Mouse (Mus musculus) heart, embryonic 14.5 days (tissue): ENCODE results near the gene Sh3bp4. TPM values are rescaled to one million over a fixed set of nuclear protein-coding genes. Genes with fewer than 3 reads are reported as not detected.

ENCODE experiments used
- ATAC-seq: fragments of 200-750 bp; cut with Nextera tagmentation; 2 replicates; pipeline ENCODE4 v1.8.0; 2017; ENCODE audit warnings: low read depth, moderate TSS enrichment; ENCODE audit not compliant: insufficient number of reproducible peaks, insufficient read depth, low FRiP score
- H3K27ac ChIP-seq, 2 experiments: fragments of 200-500 bp in 1 of 2; fragments of 300-500 bp in 1 of 2; sonication (generic) in 1 of 2; replicated peaks in 1 of 2; 2 replicates each; pipeline ENCODE4 v1.5.1; 2012 to 2014; ENCODE audit warnings: low read depth in 2 of 2, low read length in 2 of 2, control low read depth in 1 of 2, mild to moderate bottlenecking in 1 of 2, mixed read lengths in 1 of 2; ENCODE audit not compliant: control insufficient read depth in 1 of 2, insufficient read depth in 1 of 2
- H3K27me3 ChIP-seq: fragments of 300-500 bp; sonication (generic); 2 replicates; pipeline ENCODE4 v1.6.1; 2014; ENCODE audit warnings: mild to moderate bottlenecking, low read length, control low read depth; ENCODE audit not compliant: control insufficient read depth, insufficient read depth
- H3K36me3 ChIP-seq: fragments of 300-500 bp; sonication (generic); 2 replicates; pipeline ENCODE4 v1.6.1; 2014; ENCODE audit warnings: mild to moderate bottlenecking, control low read depth, low read length, mixed read lengths; ENCODE audit not compliant: control insufficient read depth, insufficient read depth
- H3K4me1 ChIP-seq, 2 experiments: fragments of 200-500 bp in 1 of 2; fragments of 300-500 bp in 1 of 2; sonication (generic) in 1 of 2; 2 replicates each; pipeline ENCODE4 v1.6.1; 2012 to 2014; ENCODE audit warnings: low read length in 2 of 2, control low read depth in 1 of 2, mixed read lengths in 1 of 2; ENCODE audit not compliant: control insufficient read depth in 2 of 2, insufficient read depth in 2 of 2
- H3K4me2 ChIP-seq: fragments of 300-500 bp; sonication (generic); 2 replicates; pipeline ENCODE4 v1.6.1; 2014; ENCODE audit warnings: mild to moderate bottlenecking, low read length
- H3K4me3 ChIP-seq, 2 experiments: fragments of 200-500 bp in 1 of 2; fragments of 300-500 bp in 1 of 2; sonication (generic) in 1 of 2; 2 replicates each; pipeline ENCODE4 v1.5.1; 2012 to 2014; ENCODE audit warnings: low read length in 2 of 2, mild to moderate bottlenecking in 2 of 2, control low read depth in 1 of 2, low read depth in 1 of 2, moderate library complexity in 1 of 2; ENCODE audit not compliant: control insufficient read depth in 1 of 2, insufficient read depth in 1 of 2
- H3K9ac ChIP-seq: fragments of 300-500 bp; sonication (generic); 2 replicates; pipeline ENCODE4 v1.6.1; 2014; ENCODE audit warnings: mild to moderate bottlenecking, low read length
- H3K9me3 ChIP-seq: fragments of 300-500 bp; sonication (generic); 2 replicates; pipeline ENCODE4 v1.6.1; 2016; ENCODE audit warnings: low read length, control low read depth; ENCODE audit not compliant: control insufficient read depth
- WGBS: fragments of 180-500 bp; shearing (Covaris S2); extraction: QIAGEN DNeasy Blood & Tissue Kit; methylation state at CpG from one replicate; pipeline ENCODE4 v1.1.7; 2014; 5-methylcytosine and 5-hydroxymethylcytosine counted together
- polyA plus RNA-seq: library from polyadenylated mRNA; unstranded; fragments of >200 nt; fragmentation: Nextera tagmentation; extraction: Ambion mirVana; gene quantifications from 2 replicates; pipeline ENCODE4 v1.2.1, GENCODE M21; 2014

Sh3bp4 gene
- polyA plus RNA-seq, 1 experiment from 2014 or later, result 17.2 TPM

DNA sequence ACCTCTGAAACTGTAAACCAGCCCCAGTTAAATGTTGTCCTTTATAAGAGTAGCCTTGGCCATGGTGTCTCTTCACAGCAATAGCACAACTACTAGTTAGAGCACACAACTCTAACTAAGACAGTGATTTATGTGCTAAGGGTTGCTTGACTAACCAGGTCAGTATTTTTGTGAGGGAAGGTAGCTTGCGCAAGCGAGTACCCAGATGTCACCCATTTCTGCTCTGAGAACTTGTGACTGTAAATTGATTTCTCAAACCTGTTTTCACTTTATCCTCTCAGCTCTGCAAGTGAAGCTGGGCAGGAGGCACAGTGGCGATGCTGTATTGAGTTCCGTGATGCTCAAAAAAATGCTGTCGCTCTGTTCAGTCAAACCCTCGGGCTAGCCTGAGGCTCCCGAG, 117.2 kb downstream of the Sh3bp4 start:
- Histone ChIP-seq H3K9me3 (no peaks in the 10 kb centered on the region), H3K4me2 (no peak overlapping the region), H3K27me3 (no peaks in the 10 kb centered on the region), H3K9ac (no peak overlapping the region), H3K27ac (no peak overlapping the region), H3K4me1 (peaks cover 29 to 33% of the 10 kb centered on the region in 2 experiments), H3K36me3 (no peaks in the 10 kb centered on the region), H3K4me3 (no peak overlapping the region)
- 92% methylated on average over 7 of the region's 7 CpGs for WGBS
- ATAC-seq, result no peak

DNA sequence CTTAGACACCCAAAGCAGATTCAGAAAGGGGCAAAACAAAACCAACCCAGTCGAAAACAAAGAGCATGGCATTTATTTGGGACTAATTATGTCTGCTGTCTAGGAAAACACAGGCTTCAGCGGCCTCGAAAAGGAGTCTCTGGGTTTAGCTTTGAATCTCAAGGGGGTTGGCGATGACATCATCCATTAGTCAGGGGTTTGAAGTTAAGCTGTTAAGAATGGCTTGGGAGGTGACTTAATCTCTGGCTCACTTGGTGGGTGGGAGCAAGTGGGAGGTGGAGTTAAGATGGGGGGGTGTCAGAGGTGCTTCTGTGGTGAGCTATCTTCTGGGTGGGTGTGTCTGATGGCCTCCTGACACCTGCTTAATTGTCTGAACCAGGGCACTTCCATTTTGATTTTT, 117.9 kb downstream of the Sh3bp4 start:
- H3K9me3 ChIP-seq, result no peaks in the 10 kb centered on the region
- H3K9ac ChIP-seq, result no peak overlapping the region
- ATAC-seq, result no peak
- H3K36me3 ChIP-seq, result no peaks in the 10 kb centered on the region
- H3K4me3 ChIP-seq, result no peak overlapping the region
- no peak overlapping the region for H3K27ac ChIP-seq
- no peak overlapping the region for H3K4me2 ChIP-seq
- no peaks in the 10 kb centered on the region for H3K27me3 ChIP-seq
- peaks cover 27 to 28% of the 10 kb centered on the region in 2 experiments for H3K4me1 ChIP-seq
- WGBS, result 36% methylated on average over 4 of the region's 4 CpGs

DNA sequence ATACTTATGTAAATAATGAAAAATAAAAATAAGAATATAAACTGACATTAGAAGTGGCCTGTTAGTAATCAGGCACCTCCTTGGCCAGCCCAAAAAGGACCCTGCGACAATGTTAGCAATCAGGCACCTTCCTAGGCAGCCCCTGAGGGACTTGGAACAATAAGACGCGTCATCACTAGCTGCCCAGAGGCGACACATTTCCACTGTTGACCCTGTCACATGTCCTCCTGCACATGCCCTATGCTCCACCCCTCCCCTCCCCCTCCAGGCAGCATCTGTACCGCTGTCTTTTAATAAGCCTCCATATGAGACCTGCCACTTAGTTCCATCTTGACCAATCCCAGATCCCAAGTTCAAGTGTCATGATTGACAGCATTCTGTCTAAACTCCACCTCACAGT, 119.0 kb downstream of the Sh3bp4 start:
- Histone ChIP-seq H3K9ac (no peak overlapping the region), H3K4me2 (no peak overlapping the region), H3K4me3 (no peak overlapping the region), H3K27me3 (no peaks in the 10 kb centered on the region), H3K4me1 (peaks cover 18 to 20% of the 10 kb centered on the region in 2 experiments), H3K27ac (no peak overlapping the region), H3K36me3 (no peaks in the 10 kb centered on the region), H3K9me3 (no peaks in the 10 kb centered on the region)
- 59% methylated on average over 5 of the region's 5 CpGs for WGBS
- no peak for ATAC-seq

DNA sequence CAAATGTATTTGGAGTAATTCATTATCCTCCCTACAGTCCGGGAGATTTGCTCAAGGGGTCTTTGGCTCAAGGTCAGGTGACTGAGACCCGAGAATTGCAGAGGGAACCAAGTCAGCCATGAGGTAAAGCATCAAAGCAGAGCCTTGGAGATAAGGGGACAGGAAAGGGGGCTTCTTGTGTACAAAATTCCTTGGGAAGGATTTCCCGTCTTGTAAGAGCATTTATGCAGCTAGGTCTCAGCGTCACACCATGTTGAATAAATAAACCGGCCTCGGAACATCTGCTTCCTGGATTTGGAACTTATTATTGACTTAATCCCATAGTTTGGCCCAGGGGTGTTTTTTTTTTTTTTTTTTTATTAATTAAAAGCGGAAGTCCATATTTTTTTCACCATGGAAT, 120.4 kb downstream of the Sh3bp4 start:
- H3K9ac ChIP-seq, result no peak overlapping the region
- no peaks in the 10 kb centered on the region for H3K36me3 ChIP-seq
- no peak overlapping the region for H3K4me3 ChIP-seq
- peaks cover 18 to 23% of the 10 kb centered on the region in 2 experiments for H3K4me1 ChIP-seq
- no peak overlapping the region for H3K4me2 ChIP-seq
- no peaks in the 10 kb centered on the region for H3K9me3 ChIP-seq
- WGBS, result 40% methylated on average over 7 of the region's 7 CpGs
- no peak for ATAC-seq
- peak overlapping the region in 1 of 2 experiments; percentile 53; a peak in 2 of 4 replicates for H3K27ac ChIP-seq
- no peaks in the 10 kb centered on the region for H3K27me3 ChIP-seq

- WGBS, result 3% methylated on average over 10 of the region's 11 CpGs
- H3K27ac ChIP-seq, result peak overlapping the region; percentile 41 to 49; a peak in 3 of 4 replicates
- peak; percentile 31 for ATAC-seq
- no peaks in the 10 kb centered on the region for H3K27me3 ChIP-seq
- H3K36me3 ChIP-seq, result no peaks in the 10 kb centered on the region
- H3K4me2 ChIP-seq, result no peak overlapping the region
- no peaks in the 10 kb centered on the region for H3K9me3 ChIP-seq
- H3K4me3 ChIP-seq, result no peak overlapping the region
- H3K4me1 ChIP-seq, result peaks cover 18 to 23% of the 10 kb centered on the region in 2 experiments
- no peak overlapping the region for H3K9ac ChIP-seq
These were observed 121.0 kb downstream of the Sh3bp4 start for GRCm38 (mm10) chr1:89191127-89191740.

- H3K4me1 ChIP-seq, result peaks cover 18 to 23% of the 10 kb centered on the region in 2 experiments
- no peak for ATAC-seq
- no peak overlapping the region for H3K4me2 ChIP-seq
- 44% methylated on average over 11 of the region's 11 CpGs for WGBS
- H3K27ac ChIP-seq, result no peak overlapping the region
- H3K36me3 ChIP-seq, result no peaks in the 10 kb centered on the region
- no peak overlapping the region for H3K4me3 ChIP-seq
- no peak overlapping the region for H3K9ac ChIP-seq
- no peaks in the 10 kb centered on the region for H3K9me3 ChIP-seq
- no peaks in the 10 kb centered on the region for H3K27me3 ChIP-seq
These were observed 122.5 kb downstream of the Sh3bp4 start for GRCm38 (mm10) chr1:89192536-89193220.

- H3K27me3 ChIP-seq, result no peaks in the 10 kb centered on the region
- no peak overlapping the region for H3K27ac ChIP-seq
- no peak for ATAC-seq
- H3K9ac ChIP-seq, result no peak overlapping the region
- no peak overlapping the region for H3K4me2 ChIP-seq
- H3K9me3 ChIP-seq, result no peaks in the 10 kb centered on the region
- H3K36me3 ChIP-seq, result no peaks in the 10 kb centered on the region
- peaks cover 13 to 17% of the 10 kb centered on the region in 2 experiments for H3K4me1 ChIP-seq
- H3K4me3 ChIP-seq, result no peak overlapping the region
- 80% methylated on average over 7 of the region's 7 CpGs for WGBS
These were observed 123.4 kb downstream of the Sh3bp4 start for GRCm38 (mm10) chr1:89193576-89193975.
